Mouse (Mus musculus) limb, embryonic 14.5 days (tissue): ENCODE data around the gene Rptor. TPM values are rescaled to one million over a fixed set of nuclear protein-coding genes. Genes with fewer than 3 reads are reported as not detected.

Source experiments
- ATAC-seq: fragments of 200-750 bp; cut with Nextera tagmentation; 2 replicates; pipeline ENCODE4 v1.8.0; 2017; ENCODE audit warnings: low read depth, moderate number of reproducible peaks, moderate TSS enrichment; ENCODE audit not compliant: low FRiP score
- DNase-seq: peaks from one replicate; pipeline ENCODE4 v3.0.0-alpha.2; 2015; ENCODE audit warnings: low spot score
- H3K27ac ChIP-seq: fragments of 300-500 bp; sonication (generic); replicated peaks from 2 replicates; pipeline ENCODE4 v1.5.1; 2014; ENCODE audit warnings: low read depth, mild to moderate bottlenecking, low read length, moderate library complexity, mixed read lengths
- H3K27me3 ChIP-seq: fragments of 300-500 bp; sonication (generic); 2 replicates; pipeline ENCODE4 v1.6.1; 2014; ENCODE audit warnings: low read length, mixed read lengths; ENCODE audit not compliant: control insufficient read depth, insufficient read depth
- H3K36me3 ChIP-seq: fragments of 300-500 bp; sonication (generic); 2 replicates; pipeline ENCODE4 v1.6.1; 2014; ENCODE audit warnings: mild to moderate bottlenecking, low read length, moderate library complexity, mixed read lengths; ENCODE audit not compliant: control insufficient read depth, insufficient read depth
- H3K4me1 ChIP-seq: fragments of 300-500 bp; sonication (generic); 2 replicates; pipeline ENCODE4 v1.6.1; 2014; ENCODE audit warnings: antibody characterized with exemption, low read length, mixed read lengths; ENCODE audit not compliant: control insufficient read depth, insufficient read depth
- H3K4me2 ChIP-seq: fragments of 300-500 bp; sonication (generic); replicated peaks from 2 replicates; pipeline ENCODE4 v1.6.1; 2014; ENCODE audit warnings: low read depth, mild to moderate bottlenecking, low read length, moderate library complexity; ENCODE audit not compliant: severe bottlenecking
- H3K4me3 ChIP-seq: fragments of 300-500 bp; sonication (generic); replicated peaks from 2 replicates; pipeline ENCODE4 v1.5.1; 2014; ENCODE audit warnings: low read length
- H3K9ac ChIP-seq: fragments of 300-500 bp; sonication (generic); 2 replicates; pipeline ENCODE4 v1.6.1; 2014; ENCODE audit warnings: mild to moderate bottlenecking, low read depth, low read length, moderate library complexity; ENCODE audit not compliant: severe bottlenecking
- H3K9me3 ChIP-seq: fragments of 300-500 bp; sonication (generic); 2 replicates; pipeline ENCODE4 v1.6.1; 2016; ENCODE audit warnings: low read length; ENCODE audit not compliant: control insufficient read depth
- POLR2A ChIP-seq: fragments of 200-500 bp; IDR thresholded peaks from 2 replicates; pipeline ENCODE4 v1.8.0; 2012; ENCODE audit warnings: inconsistent platforms, mild to moderate bottlenecking, moderate library complexity, borderline replicate concordance; ENCODE audit not compliant: insufficient read depth, insufficient read length; ENCODE audit errors: extremely low read depth
- WGBS: fragments of 180-500 bp; shearing (Covaris S2); extraction: QIAGEN DNeasy Blood & Tissue Kit; methylation state at CpG from one replicate; pipeline ENCODE4 v1.1.7; 2014; 5-methylcytosine and 5-hydroxymethylcytosine counted together
- polyA plus RNA-seq, 2 experiments: library from polyadenylated mRNA; depleted of rRNA in 1 of 2; stranded (reverse) in 1 of 2; unstranded in 1 of 2; fragments of >200 nt; fragmentation: Nextera tagmentation in 1 of 2; extraction: Ambion mirVana in 1 of 2; gene quantifications; 2 replicates each; pipeline versions ENCODE4 v1.2.1 to v1.2.3; 2012 to 2014

Rptor gene
- polyA plus RNA-seq, 2 experiments: 13.7 to 24.3 TPM

GRCm38 (mm10) chr11:119685910-119686659 is 83.4 kb downstream of the Rptor start:
- Histone ChIP-seq H3K9me3 (no peaks in the 10 kb centered on the region), H3K9ac (no peak overlapping the region), H3K4me3 (no peak overlapping the region), H3K27ac (no peak overlapping the region), H3K36me3 (no peaks in the 10 kb centered on the region), H3K4me1 (peaks cover 17% of the 10 kb centered on the region), H3K4me2 (no peak overlapping the region), H3K27me3 (no peaks in the 10 kb centered on the region)
- WGBS: 69% methylated on average over 2 of the region's 2 CpGs
- no peak for ATAC-seq
- DNase-seq: no peak
- no peak for TF ChIP-seq POLR2A

GRCm38 (mm10) chr11:119687316-119687715 is 84.6 kb downstream of the Rptor start:
- WGBS: 80% methylated on average over 3 of the region's 3 CpGs
- no peaks in the 10 kb centered on the region for H3K27me3 ChIP-seq
- H3K4me3 ChIP-seq: no peak overlapping the region
- TF ChIP-seq POLR2A: no peak
- DNase-seq: no peak
- H3K9me3 ChIP-seq: no peaks in the 10 kb centered on the region
- no peak overlapping the region for H3K27ac ChIP-seq
- no peak for ATAC-seq
- H3K4me2 ChIP-seq: no peak overlapping the region
- peaks cover 17% of the 10 kb centered on the region for H3K4me1 ChIP-seq
- no peaks in the 10 kb centered on the region for H3K36me3 ChIP-seq
- no peak overlapping the region for H3K9ac ChIP-seq

- peaks cover 17% of the 10 kb centered on the region for H3K4me1 ChIP-seq
- no peak overlapping the region for H3K27ac ChIP-seq
- no peak for DNase-seq
- H3K36me3 ChIP-seq: no peaks in the 10 kb centered on the region
- no peak overlapping the region for H3K4me3 ChIP-seq
- no peaks in the 10 kb centered on the region for H3K27me3 ChIP-seq
- no peak overlapping the region for H3K4me2 ChIP-seq
- no peak for TF ChIP-seq POLR2A
- H3K9ac ChIP-seq: no peak overlapping the region
- no peak for ATAC-seq
- H3K9me3 ChIP-seq: no peaks in the 10 kb centered on the region
Observed at GRCm38 (mm10) chr11:119687966-119688365, 85.3 kb downstream of the Rptor start.

- no peaks in the 10 kb centered on the region for H3K36me3 ChIP-seq
- peaks cover 20% of the 10 kb centered on the region for H3K4me1 ChIP-seq
- no peak overlapping the region for H3K4me3 ChIP-seq
- no peak overlapping the region for H3K4me2 ChIP-seq
- no peaks in the 10 kb centered on the region for H3K9me3 ChIP-seq
- ATAC-seq: no peak; the same call in 1 of the 2 replicates
- no peak for TF ChIP-seq POLR2A
- no peak for DNase-seq
- no peaks in the 10 kb centered on the region for H3K27me3 ChIP-seq
- H3K27ac ChIP-seq: no peak overlapping the region
- H3K9ac ChIP-seq: no peak overlapping the region
- WGBS: 63% methylated on average over 3 of the region's 3 CpGs
Observed at GRCm38 (mm10) chr11:119689936-119690335, 87.2 kb downstream of the Rptor start.

GRCm38 (mm10) chr11:119692196-119692910 is 89.6 kb downstream of the Rptor start:
- Histone ChIP-seq H3K4me1 (peaks cover 9% of the 10 kb centered on the region), H3K4me2 (no peak overlapping the region), H3K4me3 (no peak overlapping the region), H3K9me3 (no peaks in the 10 kb centered on the region), H3K27me3 (no peaks in the 10 kb centered on the region), H3K27ac (no peak overlapping the region), H3K36me3 (no peaks in the 10 kb centered on the region), H3K9ac (no peak overlapping the region)
- no peak for ATAC-seq
- TF ChIP-seq POLR2A: no peak
- WGBS: 91% methylated on average over 6 of the region's 6 CpGs
- DNase-seq: no peak
